Mouse (Mus musculus): ENCODE measurements around the gene Dtd1. TPM values are rescaled to one million over a fixed set of nuclear protein-coding genes. Genes with fewer than 3 reads are reported as not detected.

The Dtd1 gene
- polyA plus RNA-seq, 1 experiment, result 25.9 TPM

GRCm38 (mm10) chr2:144634231-144634630, 34.5 kb downstream of the Dtd1 start:
- no peaks in the 10 kb centered on the region for H3K4me1 ChIP-seq (ENCODE audit: control insufficient read depth, insufficient read depth, insufficient read length, low read length)
- H3K27ac ChIP-seq (replicated peaks; ENCODE audit: low read depth, low read length), result no peak overlapping the region
- H3K4me3 ChIP-seq (ENCODE audit: insufficient read depth, low read depth, low read length), result no peak overlapping the region

- Histone ChIP-seq H3K4me3 (ENCODE audit: insufficient read depth, low read depth, low read length) (no peak overlapping the region), H3K4me1 (ENCODE audit: control insufficient read depth, insufficient read depth, insufficient read length, low read length) (no peaks in the 10 kb centered on the region)
These were observed 35.0 kb downstream of the Dtd1 start for GRCm38 (mm10) chr2:144634729-144635128.

DNA sequence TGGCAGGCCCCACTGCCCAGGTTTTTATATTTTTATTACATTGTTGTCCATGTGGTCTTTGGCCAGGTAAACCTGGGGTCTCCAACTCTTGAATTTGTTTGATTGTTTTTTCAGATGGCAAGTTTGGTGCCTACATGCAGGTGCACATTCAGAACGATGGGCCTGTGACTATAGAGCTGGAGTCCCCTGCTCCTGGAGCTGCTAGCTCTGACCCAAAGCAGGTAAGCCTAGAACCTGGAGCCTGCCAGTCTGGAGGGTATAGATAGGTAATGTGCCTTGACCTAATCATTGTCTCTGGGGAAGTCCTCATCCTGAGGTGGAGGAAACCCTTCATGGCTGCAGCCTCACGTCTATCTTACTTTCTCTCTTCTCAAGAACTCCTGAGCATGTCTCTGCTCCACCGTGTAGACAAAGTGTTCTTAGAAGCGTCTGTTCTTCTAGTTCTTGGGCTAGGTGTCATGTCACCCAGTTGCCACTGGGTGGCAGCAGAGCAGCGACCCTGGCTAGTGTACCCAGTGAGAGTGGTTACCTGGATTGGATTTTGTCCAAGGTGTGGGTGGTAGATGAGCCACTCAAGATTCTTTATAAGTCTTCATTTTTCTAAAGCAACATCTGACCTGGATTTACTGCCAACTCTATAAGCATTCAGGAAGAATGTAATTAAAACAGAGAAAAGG, 36.1 kb downstream of the Dtd1 start:
- Histone ChIP-seq H3K27ac (replicated peaks; ENCODE audit: low read depth, low read length) (no peak overlapping the region), H3K4me1 (ENCODE audit: control insufficient read depth, insufficient read depth, insufficient read length, low read length) (no peaks in the 10 kb centered on the region), H3K4me3 (ENCODE audit: insufficient read depth, low read depth, low read length) (no peak overlapping the region)

More at GRCm38 (mm10) chr2:144634729-144635128, 35.0 kb downstream of the Dtd1 start:
- H3K27ac ChIP-seq (replicated peaks; ENCODE audit: low read depth, low read length), result no peak overlapping the region

DNA sequence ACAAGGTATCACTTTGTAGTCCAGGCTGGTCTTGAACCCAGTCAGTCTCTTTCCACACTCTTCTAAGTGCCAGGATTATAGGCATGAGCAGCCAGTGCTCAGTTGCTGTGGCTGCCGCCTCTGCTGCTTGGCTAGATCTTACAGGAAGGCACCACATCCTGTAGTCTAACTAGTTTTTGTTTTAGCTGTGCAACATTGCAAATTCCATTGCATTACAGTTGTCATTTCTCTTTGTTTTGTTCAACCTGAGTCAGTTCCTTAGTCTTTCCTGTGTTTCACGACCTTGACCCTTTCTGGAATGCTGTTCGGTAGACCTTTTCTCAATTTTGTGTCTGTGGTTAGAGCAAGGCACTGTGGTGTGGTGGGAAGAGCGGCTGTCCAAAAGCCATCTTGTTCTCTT, 37.5 kb downstream of the Dtd1 start:
- Histone ChIP-seq H3K4me1 (ENCODE audit: control insufficient read depth, insufficient read depth, insufficient read length, low read length) (peaks cover 2% of the 10 kb centered on the region; the same call in 1 of the 2 replicates), H3K27ac (replicated peaks; ENCODE audit: low read depth, low read length) (no peak overlapping the region), H3K4me3 (ENCODE audit: insufficient read depth, low read depth, low read length) (no peak overlapping the region)

GRCm38 (mm10) chr2:144637671-144638395, 38.1 kb downstream of the Dtd1 start:
- peaks cover 3% of the 10 kb centered on the region; the same call in 1 of the 2 replicates for H3K4me1 ChIP-seq (ENCODE audit: control insufficient read depth, insufficient read depth, insufficient read length, low read length)
- H3K4me3 ChIP-seq (ENCODE audit: insufficient read depth, low read depth, low read length), result no peak overlapping the region
- no peak overlapping the region for H3K27ac ChIP-seq (replicated peaks; ENCODE audit: low read depth, low read length)

- Histone ChIP-seq H3K4me1 (ENCODE audit: control insufficient read depth, insufficient read depth, insufficient read length, low read length) (peaks cover 3% of the 10 kb centered on the region; the same call in 1 of the 2 replicates), H3K27ac (replicated peaks; ENCODE audit: low read depth, low read length) (no peak overlapping the region), H3K4me3 (ENCODE audit: insufficient read depth, low read depth, low read length) (no peak overlapping the region)
These were observed 39.0 kb downstream of the Dtd1 start for GRCm38 (mm10) chr2:144638719-144639118.

DNA sequence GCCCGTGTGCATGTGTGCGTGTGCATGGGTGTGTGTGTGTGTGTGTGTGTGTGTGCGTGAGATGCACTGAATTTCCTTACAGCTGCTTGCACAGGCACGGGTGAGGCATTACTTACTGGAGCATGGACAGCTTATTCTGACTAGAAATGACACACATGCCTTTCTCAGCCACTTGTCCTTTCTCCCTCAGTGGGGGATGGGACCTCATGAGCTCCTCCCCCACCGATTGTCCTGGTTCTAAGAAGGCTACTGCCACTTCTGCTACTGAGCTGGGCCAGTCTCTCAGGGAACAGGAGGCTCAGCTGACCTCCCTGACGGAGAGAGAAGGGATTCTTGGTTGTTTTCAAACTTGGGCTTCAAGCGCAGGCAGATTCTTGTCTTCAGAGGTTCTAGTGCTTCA, 40.4 kb downstream of the Dtd1 start:
- no peak overlapping the region for H3K27ac ChIP-seq (replicated peaks; ENCODE audit: low read depth, low read length)
- peaks cover 3% of the 10 kb centered on the region; the same call in 1 of the 2 replicates for H3K4me1 ChIP-seq (ENCODE audit: control insufficient read depth, insufficient read depth, insufficient read length, low read length)
- no peak overlapping the region for H3K4me3 ChIP-seq (ENCODE audit: insufficient read depth, low read depth, low read length)

GRCm38 (mm10) chr2:144641991-144642390, 42.3 kb downstream of the Dtd1 start:
- H3K27ac ChIP-seq (replicated peaks; ENCODE audit: low read depth, low read length), result no peak overlapping the region
- H3K4me3 ChIP-seq (ENCODE audit: insufficient read depth, low read depth, low read length), result no peak overlapping the region
- H3K4me1 ChIP-seq (ENCODE audit: control insufficient read depth, insufficient read depth, insufficient read length, low read length), result peaks cover 3% of the 10 kb centered on the region; the same call in 1 of the 2 replicates

DNA sequence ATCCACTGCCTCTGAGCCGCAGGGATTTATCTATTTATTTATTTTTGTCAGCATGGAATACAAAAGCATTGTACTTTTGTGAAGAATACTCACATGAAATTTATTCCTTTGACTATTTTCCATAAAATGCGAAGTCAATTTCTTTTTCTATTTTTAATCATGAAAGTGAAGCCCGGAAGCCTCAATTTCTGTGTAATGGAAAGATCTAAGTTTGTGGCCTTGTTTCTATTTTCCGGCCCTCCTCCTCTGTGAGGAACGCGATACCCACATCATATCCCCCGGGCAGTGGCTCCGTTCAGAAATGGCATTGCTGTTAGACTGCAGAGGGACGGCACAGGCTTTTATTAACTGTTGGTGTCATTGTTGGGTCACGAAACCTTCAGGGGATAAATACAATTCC, 46.7 kb downstream of the Dtd1 start:
- H3K27ac ChIP-seq (replicated peaks; ENCODE audit: low read depth, low read length), result no peak overlapping the region
- no peak overlapping the region for H3K4me3 ChIP-seq (ENCODE audit: insufficient read depth, low read depth, low read length)

GRCm38 (mm10) chr2:144647151-144647550, 47.5 kb downstream of the Dtd1 start:
- Histone ChIP-seq H3K4me3 (ENCODE audit: insufficient read depth, low read depth, low read length) (no peak overlapping the region), H3K4me1 (ENCODE audit: control insufficient read depth, insufficient read depth, insufficient read length, low read length) (peaks cover 2% of the 10 kb centered on the region; the same call in 1 of the 2 replicates)

More for the DNA sequence above, 46.7 kb downstream of the Dtd1 start:
- peaks cover 3% of the 10 kb centered on the region; the same call in 1 of the 2 replicates for H3K4me1 ChIP-seq (ENCODE audit: control insufficient read depth, insufficient read depth, insufficient read length, low read length)

GRCm38 (mm10) chr2:144649960-144650359, 50.3 kb downstream of the Dtd1 start:
- Histone ChIP-seq H3K27ac (replicated peaks; ENCODE audit: low read depth, low read length) (no peak overlapping the region), H3K4me1 (ENCODE audit: control insufficient read depth, insufficient read depth, insufficient read length, low read length) (no peaks in the 10 kb centered on the region), H3K4me3 (ENCODE audit: insufficient read depth, low read depth, low read length) (no peak overlapping the region)

More at GRCm38 (mm10) chr2:144647151-144647550, 47.5 kb downstream of the Dtd1 start:
- no peak overlapping the region for H3K27ac ChIP-seq (replicated peaks; ENCODE audit: low read depth, low read length)

- H3K4me3 ChIP-seq (ENCODE audit: insufficient read depth, low read depth, low read length), result no peak overlapping the region
- H3K27ac ChIP-seq (replicated peaks; ENCODE audit: low read depth, low read length), result no peak overlapping the region
- H3K4me1 ChIP-seq (ENCODE audit: control insufficient read depth, insufficient read depth, insufficient read length, low read length), result no peaks in the 10 kb centered on the region
These were observed 53.1 kb downstream of the Dtd1 start for GRCm38 (mm10) chr2:144652841-144653240.

GRCm38 (mm10) chr2:144655307-144655706, 55.6 kb downstream of the Dtd1 start:
- no peaks in the 10 kb centered on the region for H3K4me1 ChIP-seq (ENCODE audit: control insufficient read depth, insufficient read depth, insufficient read length, low read length)
- no peak overlapping the region for H3K4me3 ChIP-seq (ENCODE audit: insufficient read depth, low read depth, low read length)
- H3K27ac ChIP-seq (replicated peaks; ENCODE audit: low read depth, low read length), result no peak overlapping the region

DNA sequence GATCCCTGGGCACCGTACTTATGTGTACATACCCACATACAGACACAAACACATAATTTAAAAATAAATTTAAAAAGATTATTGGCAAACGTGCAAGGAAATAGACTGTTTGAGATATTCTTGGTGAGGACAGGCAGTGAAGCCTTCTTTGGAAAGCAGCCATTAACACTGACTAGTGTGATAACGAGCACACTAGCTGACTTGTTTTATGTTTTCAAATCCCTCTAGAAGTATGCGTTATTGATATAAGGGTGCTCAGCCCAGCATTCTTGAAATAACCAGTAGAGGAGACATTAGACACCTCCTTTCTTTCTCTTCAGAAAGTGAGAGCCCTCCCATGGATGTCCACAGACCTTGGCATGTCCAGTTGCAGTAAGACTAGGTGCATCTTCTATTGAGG, 68.8 kb downstream of the Dtd1 start:
- H3K27ac ChIP-seq (replicated peaks; ENCODE audit: low read depth, low read length), result no peak overlapping the region
- H3K4me3 ChIP-seq (ENCODE audit: insufficient read depth, low read depth, low read length), result no peak overlapping the region
- H3K4me1 ChIP-seq (ENCODE audit: control insufficient read depth, insufficient read depth, insufficient read length, low read length), result no peaks in the 10 kb centered on the region; the same call in 1 of the 2 replicates

DNA sequence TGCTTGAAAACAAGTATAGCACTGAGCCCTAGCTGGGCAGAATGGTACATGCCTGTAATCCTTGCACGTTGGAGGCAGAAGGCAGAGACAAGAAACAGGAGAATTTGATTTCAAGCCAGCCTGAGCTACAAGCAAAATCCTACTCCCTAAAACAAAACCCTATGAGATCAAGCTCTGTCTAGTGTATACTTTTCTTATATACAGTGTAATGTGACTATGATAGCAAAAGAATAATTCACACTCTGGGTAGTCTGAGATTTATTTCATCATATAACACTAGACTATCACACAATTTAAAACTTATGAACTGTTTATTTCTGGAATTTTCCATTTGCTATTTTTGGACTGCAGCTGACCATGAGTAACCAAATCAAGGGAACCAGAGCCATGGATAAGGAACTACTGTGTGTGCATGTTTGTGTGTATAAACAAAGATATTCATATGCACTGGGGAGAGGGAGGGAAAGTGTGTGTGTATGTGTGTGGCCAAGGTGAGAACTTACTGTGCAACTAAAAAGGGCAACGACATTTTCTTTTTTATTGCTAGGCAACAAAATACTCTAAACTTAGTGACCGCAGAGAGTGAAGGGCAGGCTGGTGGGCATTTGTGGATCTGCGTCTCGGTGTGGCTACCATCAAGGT, 70.7 kb downstream of the Dtd1 start:
- Histone ChIP-seq H3K4me1 (ENCODE audit: control insufficient read depth, insufficient read depth, insufficient read length, low read length) (no peaks in the 10 kb centered on the region; the same call in 1 of the 2 replicates), H3K4me3 (ENCODE audit: insufficient read depth, low read depth, low read length) (no peak overlapping the region), H3K27ac (replicated peaks; ENCODE audit: low read depth, low read length) (no peak overlapping the region)
